Mouse (Mus musculus) cortical plate, adult 2 months (tissue): ENCODE measurements around the gene Rhox2g.
"Not testable (repeated sequence)": the region's sequence is repeated elsewhere in the genome, so short reads cannot be mapped to it uniquely, and the experiment has no call there.

Experiments used
- CTCF ChIP-seq: fragments of 200-500 bp; IDR thresholded peaks from 2 replicates; pipeline ENCODE4 v1.5.1; 2011; ENCODE audit warnings: mild to moderate bottlenecking, control low read depth, low read length; ENCODE audit not compliant: insufficient read depth; ENCODE audit errors: extremely low read depth
- POLR2A ChIP-seq: fragments of 200-500 bp; IDR thresholded peaks from 2 replicates; pipeline ENCODE4 v1.6.1; 2011; ENCODE audit warnings: mild to moderate bottlenecking, low read length, control low read depth; ENCODE audit not compliant: insufficient read depth; ENCODE audit errors: extremely low read depth

- not testable (repeated sequence) for TF ChIP-seq CTCF, POLR2A
These were observed 29.9 kb upstream of the Rhox2g start, which contains the start of gene Rhox2h for GRCm38 (mm10) chrX:37673177-37673576.
